Mouse (Mus musculus) megakaryocyte, embryonic 14.5 days (primary cell): Measurements from ENCODE around the gene Tmem234. TPM values are rescaled to one million over a fixed set of nuclear protein-coding genes. Genes with fewer than 3 reads are reported as not detected.
A peak's percentile ranks its signal among the peaks of the same experiment; 100 is the strongest.

Source experiments
- H3K27me3 ChIP-seq: replicated peaks from 2 replicates; pipeline ENCODE3; 2012; ENCODE audit warnings: inconsistent platforms
- H3K36me3 ChIP-seq: replicated peaks from 2 replicates; pipeline ENCODE3; 2012; ENCODE audit warnings: low read length, inconsistent platforms, mixed read lengths
- H3K4me1 ChIP-seq: 2 replicates; pipeline ENCODE4 v1.6.1; 2012; ENCODE audit warnings: inconsistent platforms
- H3K4me3 ChIP-seq: replicated peaks from 2 replicates; pipeline ENCODE3; 2012; ENCODE audit warnings: moderate library complexity, mild to moderate bottlenecking, inconsistent platforms
- H3K9me3 ChIP-seq: 2 replicates; pipeline ENCODE4 v1.6.1; 2012; ENCODE audit warnings: inconsistent platforms
- FLI1 ChIP-seq: IDR thresholded peaks from 2 replicates; pipeline ENCODE4 v1.6.1; 2012; ENCODE audit warnings: low read length, inconsistent platforms, mixed read lengths
- GATA1 ChIP-seq: IDR thresholded peaks from 3 replicates; pipeline ENCODE4 v1.6.1; 2012; ENCODE audit warnings: mixed read lengths, low read length, inconsistent platforms, borderline replicate concordance
- polyA plus RNA-seq: library from polyadenylated mRNA; stranded (reverse); fragments of >175 nt; gene quantifications from 2 replicates; pipeline ENCODE4 v1.2.3, GENCODE M21; 2012; ENCODE audit warnings: low replicate concordance; ENCODE audit not compliant: insufficient read depth

Gene Tmem234
- polyA plus RNA-seq, 1 experiment: 305 TPM

DNA sequence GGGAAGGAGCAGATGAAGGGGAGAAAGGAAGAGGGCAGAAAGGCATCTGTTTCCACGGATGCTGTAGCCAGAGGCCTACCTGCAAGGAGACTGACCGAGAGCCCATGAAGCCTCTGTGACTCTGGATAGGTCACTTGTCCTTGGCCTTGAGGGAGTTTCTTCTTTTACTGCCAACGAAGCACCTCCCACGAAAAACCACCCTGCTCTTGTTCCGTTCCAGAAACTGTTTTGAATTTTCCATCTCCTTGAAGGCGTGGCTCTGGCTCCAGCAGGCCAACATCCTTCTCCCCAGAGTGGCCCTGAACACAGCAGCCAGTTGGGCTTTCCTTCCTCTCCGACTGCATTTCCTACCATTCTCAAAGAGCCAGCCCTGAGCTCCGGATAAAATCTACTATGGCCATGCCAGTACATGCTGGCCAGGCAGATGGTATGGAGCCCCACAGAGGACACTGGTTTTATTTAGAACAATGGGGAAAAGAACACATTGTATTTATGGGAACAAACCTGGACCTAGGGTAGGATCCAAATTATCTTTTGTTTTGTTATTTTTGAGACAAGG, 20.9 kb downstream of the Tmem234 start:
- H3K4me3 ChIP-seq: no peak overlapping the region
- H3K27me3 ChIP-seq: no peaks in the 10 kb centered on the region
- H3K9me3 ChIP-seq: no peaks in the 10 kb centered on the region
- no peak for TF ChIP-seq GATA1
- no peak for TF ChIP-seq FLI1
- peaks cover 78% of the 10 kb centered on the region for H3K4me1 ChIP-seq
- H3K36me3 ChIP-seq: peaks cover 44% of the 10 kb centered on the region

DNA sequence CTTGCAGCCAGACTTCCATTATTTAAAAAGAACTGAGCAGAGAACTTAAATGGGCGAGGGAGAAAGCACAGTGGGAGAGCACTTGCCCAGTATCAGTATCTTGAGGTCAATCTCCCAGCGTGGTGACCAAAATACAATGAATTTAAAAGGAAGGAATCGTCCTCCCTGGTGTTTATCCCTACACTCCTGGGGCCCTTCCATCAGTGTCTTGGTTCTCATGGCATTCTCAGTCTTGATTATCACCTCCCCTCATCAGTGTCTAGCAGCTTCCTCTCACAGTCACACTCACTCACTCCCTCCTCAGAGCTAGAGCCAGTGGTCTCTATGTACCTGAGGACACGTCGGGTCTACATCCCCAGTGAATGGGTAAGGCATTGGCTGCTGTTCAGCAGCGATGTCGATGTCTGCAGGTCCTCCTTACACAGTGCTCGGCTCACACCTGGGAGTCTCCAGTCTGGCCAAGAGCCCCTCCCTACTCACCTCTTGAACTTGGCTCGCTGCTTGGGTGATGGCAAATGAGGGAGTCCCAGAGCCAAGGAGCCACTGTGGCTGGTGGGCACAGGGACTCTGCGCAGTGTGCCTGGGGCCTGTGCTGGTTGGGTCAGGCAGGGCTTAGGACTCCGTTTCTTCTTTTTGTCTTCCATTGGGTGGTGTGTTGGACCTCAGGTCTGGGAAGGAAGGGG, 21.8 kb downstream of the Tmem234 start:
- peaks cover 78% of the 10 kb centered on the region for H3K4me1 ChIP-seq
- peak overlapping the region; percentile 93 for H3K4me3 ChIP-seq

DNA sequence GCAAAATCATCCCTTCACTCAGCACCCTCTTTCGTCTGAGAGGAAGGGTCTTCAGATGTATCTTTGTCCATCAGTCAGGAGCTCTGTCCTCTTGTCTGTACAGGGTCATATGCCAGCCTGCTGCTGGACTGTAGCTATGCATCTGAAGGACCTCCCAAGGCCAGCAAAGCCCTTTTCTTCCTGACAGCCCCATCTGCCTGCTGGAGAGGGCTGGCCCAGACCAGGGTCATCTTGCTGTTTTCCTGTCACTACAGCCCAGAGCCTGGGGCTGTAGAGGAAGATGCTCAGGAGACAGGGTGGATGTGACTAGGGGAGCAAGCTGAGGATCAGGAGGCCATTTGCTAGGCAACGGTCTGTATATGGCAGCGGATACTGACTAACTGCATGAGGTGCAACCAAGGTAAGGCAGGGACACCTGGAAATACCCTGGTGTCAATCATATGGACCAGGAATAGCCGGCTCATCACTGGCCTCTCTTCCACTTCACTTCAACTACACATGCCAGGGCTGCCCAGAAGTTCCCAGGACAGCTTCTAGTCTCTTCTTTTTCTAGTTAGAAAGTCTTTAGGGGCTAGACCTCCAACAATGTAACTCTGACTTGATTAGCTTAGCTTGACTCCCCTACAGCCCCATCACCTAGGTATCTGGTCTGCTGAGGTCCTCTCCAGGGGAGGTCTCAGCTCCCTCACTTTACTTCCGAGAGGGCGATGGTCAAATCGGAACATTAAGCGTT, 22.5 kb downstream of the Tmem234 start:
- no peaks in the 10 kb centered on the region for H3K27me3 ChIP-seq
- TF ChIP-seq GATA1 (no peak), FLI1 (no peak)
- H3K36me3 ChIP-seq: peaks cover 47% of the 10 kb centered on the region
- peaks cover 71% of the 10 kb centered on the region for H3K4me1 ChIP-seq
- H3K9me3 ChIP-seq: no peaks in the 10 kb centered on the region
- peak overlapping the region; percentile 93 for H3K4me3 ChIP-seq

More for the DNA sequence above, 21.8 kb downstream of the Tmem234 start:
- peaks cover 44% of the 10 kb centered on the region for H3K36me3 ChIP-seq
- TF ChIP-seq GATA1 (no peak), FLI1 (no peak)
- H3K9me3 ChIP-seq: no peaks in the 10 kb centered on the region
- H3K27me3 ChIP-seq: no peaks in the 10 kb centered on the region

DNA sequence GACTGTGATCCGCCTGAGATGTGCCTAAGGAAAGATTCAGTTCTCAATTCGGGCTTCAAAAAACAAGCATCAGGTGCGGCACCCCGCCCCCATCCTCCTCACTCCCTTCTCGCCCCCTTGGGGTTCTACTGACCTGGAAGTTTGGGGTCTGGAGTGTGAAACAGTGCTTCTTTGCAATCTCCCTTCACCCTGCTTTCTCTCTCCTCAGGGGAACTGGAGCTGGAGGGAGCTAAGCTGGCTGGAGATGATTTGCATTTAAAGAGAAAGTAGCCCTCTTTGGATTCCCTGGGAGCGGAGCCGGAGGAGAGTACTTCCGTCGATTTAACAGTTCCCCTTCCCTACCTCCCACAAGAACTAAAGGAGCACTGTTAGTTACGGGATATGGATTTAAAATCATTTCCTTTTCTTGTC, 23.2 kb downstream of the Tmem234 start, which contains the start of gene Ccdc28b:
TSS of gene Ccdc28b (minus strand) at position 267 of the 411 bp plus-strand sequence.
- no peak for TF ChIP-seq FLI1
- Histone ChIP-seq H3K4me3 (peak within 1 kb of the TSS; percentile 93), H3K36me3 (peaks cover 54% of the 10 kb centered on the region), H3K9me3 (no peaks in the 10 kb centered on the region), H3K27me3 (no peaks in the 10 kb centered on the region), H3K4me1 (peaks cover 67% of the 10 kb centered on the region)

DNA sequence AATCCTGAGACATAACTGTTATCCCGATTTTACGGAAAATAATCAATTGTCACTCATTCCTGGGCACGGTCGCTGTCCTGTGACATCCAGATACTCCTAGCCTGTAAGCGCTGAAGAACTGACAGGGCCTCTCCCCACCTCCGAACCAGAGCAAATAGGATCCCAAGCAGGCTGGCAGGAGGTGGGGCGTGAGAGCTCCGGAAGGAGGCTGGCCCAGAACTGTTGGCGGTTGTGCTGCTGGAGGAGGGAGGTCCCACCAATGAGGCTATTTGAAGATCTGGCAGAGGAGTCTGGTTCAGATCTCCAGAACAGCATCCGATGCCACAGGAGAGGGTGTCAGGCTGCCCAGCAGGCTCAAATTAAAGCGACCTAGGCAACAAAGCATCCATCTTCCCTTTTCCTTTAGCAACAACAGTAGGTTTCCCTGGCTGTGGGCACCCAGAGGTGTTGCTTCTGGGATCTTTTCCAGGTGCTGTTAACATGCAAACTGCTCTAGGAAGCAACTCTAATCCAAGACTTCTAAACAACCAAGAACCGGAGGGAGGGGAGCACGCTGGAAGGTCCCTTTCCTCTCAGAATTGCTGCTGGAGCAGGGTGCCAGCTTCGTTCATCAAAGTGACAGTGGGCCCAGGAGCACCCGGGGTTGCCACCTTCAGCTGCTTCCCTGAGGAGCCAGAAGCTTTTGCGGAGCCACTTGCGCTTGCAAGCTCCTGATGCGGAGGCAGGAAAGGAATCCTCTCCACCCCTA, 24.0 kb downstream of the Tmem234 start:
- no peak for TF ChIP-seq FLI1
- no peak for TF ChIP-seq GATA1
- no peaks in the 10 kb centered on the region for H3K9me3 ChIP-seq
- peak overlapping the region; percentile 93 for H3K4me3 ChIP-seq
- peaks cover 63% of the 10 kb centered on the region for H3K4me1 ChIP-seq
- H3K27me3 ChIP-seq: no peaks in the 10 kb centered on the region
- H3K36me3 ChIP-seq: peaks cover 62% of the 10 kb centered on the region

DNA sequence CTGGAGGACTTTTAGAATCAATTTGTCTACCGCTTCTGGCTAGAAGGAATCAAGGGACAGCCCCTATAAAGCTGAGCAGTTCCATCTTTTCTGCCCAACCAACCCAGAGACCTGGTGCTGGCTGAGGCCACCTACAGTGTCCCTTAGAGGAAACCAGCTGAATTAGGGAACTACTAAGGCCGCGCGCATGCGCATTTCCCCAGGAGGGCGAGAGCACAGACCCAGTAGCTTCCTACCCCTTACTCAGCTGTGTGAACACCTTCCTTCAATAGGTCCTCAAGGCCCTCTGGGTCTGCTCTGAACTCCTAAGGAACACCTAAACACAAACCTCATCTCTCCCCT, 24.5 kb downstream of the Tmem234 start:
- H3K9me3 ChIP-seq: no peaks in the 10 kb centered on the region
- no peak for TF ChIP-seq GATA1
- TF ChIP-seq FLI1: no peak
- peaks cover 67% of the 10 kb centered on the region for H3K36me3 ChIP-seq
- no peaks in the 10 kb centered on the region for H3K27me3 ChIP-seq
- peaks cover 60% of the 10 kb centered on the region for H3K4me1 ChIP-seq
- peak overlapping the region; percentile 93 for H3K4me3 ChIP-seq

DNA sequence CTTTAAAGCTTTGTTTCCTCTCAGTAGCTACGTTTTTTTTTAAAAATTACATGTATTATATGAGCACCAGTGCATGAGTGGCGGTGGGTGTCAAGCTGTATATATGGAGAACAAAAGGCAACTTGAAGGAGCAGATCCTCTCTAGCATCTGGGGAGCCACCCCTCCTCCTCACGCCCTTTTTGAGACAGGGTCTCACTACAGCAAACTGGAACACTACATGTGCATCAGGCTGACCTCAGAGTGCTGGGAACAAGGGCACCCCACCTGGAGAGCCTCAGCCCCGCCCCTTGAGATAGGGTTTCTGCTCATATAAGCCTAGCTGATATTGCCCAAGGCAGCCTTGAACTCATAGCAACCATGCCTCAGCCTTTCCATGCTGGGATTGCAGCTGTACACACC, 25.0 kb downstream of the Tmem234 start:
- Histone ChIP-seq H3K4me3 (peak overlapping the region; percentile 29), H3K9me3 (no peaks in the 10 kb centered on the region), H3K4me1 (peaks cover 56% of the 10 kb centered on the region), H3K27me3 (no peaks in the 10 kb centered on the region), H3K36me3 (peaks cover 67% of the 10 kb centered on the region)
- TF ChIP-seq FLI1 (no peak), GATA1 (no peak)

DNA sequence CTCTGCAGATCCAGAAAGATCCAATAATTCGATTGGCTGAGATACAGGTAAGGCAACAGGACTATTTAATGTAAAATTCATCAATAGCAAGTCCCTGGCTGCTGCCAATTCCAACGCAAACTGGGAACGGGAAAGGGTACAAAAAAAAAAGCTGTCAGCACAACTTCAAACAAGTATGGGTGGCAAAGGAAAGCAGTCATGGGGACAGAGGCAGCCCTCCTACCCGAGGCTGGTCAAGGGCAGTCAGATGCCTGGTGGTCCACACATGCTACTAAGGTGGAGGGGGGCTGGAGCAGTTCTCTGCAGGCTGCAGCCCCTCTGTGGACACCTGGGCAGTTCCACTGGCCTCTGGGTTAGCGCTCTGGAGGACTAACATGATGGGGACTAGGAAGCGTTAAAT, 25.6 kb downstream of the Tmem234 start:
- TF ChIP-seq GATA1 (no peak), FLI1 (no peak)
- peaks cover 51% of the 10 kb centered on the region for H3K4me1 ChIP-seq
- no peak overlapping the region for H3K4me3 ChIP-seq
- H3K9me3 ChIP-seq: no peaks in the 10 kb centered on the region
- H3K36me3 ChIP-seq: peaks cover 67% of the 10 kb centered on the region
- H3K27me3 ChIP-seq: no peaks in the 10 kb centered on the region

DNA sequence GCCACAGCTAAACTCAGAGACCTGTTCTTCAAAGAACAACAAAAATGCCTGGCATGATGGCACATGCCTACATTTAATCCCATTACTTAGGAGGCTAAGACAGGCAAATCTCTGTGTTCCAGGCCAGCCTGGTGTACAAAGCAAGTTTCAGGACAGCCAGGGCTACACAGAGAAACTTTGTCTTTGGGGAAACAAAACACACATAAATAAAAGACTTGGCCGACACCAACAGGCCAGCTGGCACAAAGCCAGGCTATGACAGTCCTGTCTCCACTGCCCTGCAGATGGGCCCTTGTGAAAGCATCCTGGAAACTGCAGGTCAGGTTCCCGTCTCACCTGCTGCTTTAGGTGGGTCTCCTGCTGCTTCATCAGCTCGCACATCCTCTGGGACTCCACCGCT, 30.5 kb downstream of the Tmem234 start:
- Histone ChIP-seq H3K9me3 (no peaks in the 10 kb centered on the region), H3K27me3 (no peaks in the 10 kb centered on the region), H3K4me1 (peaks cover 38% of the 10 kb centered on the region), H3K4me3 (no peak overlapping the region), H3K36me3 (peaks cover 97% of the 10 kb centered on the region)
- TF ChIP-seq FLI1: no peak
- no peak for TF ChIP-seq GATA1
